Comparison of ENCODE assay signal across 26 mouse cellular contexts in genomic region chr15:41970877-41971276, GRCm38 (mm10).
DNase-seq lines count a peak whose midpoint lies in the region; ATAC-seq and TF ChIP-seq lines count a peak whose summit lies in the region.
"Had no signal": no experiment of that assay in that cellular context is flagged by ENCODE, and none has a peak within 500 bp of the region (broad histone marks: within the 10 kb centered on the region; RNA-seq: fewer than 3 reads in every experiment).

No protein-coding gene starts in this region.

- no peaks in the 10 kb centered on the region for H3K36me3 ChIP-seq in embryonic facial prominence, embryonic 14.5 days (ENCODE audit: control insufficient read depth, insufficient read depth, low read length)
- no peaks in the 10 kb centered on the region for H3K36me3 ChIP-seq in embryonic facial prominence, embryonic 10.5 days (replicated peaks)
- no peaks in the 10 kb centered on the region for H3K36me3 ChIP-seq in lung, postnatal 0 days (ENCODE audit: insufficient read depth, low read length)
- H3K36me3 ChIP-seq: forebrain, embryonic 10.5 days; heart, embryonic 10.5 days; hindbrain, embryonic 10.5 days; kidney, embryonic 15.5 days; midbrain, embryonic 10.5 days; neural tube, embryonic 15.5 days had no signal

- no peak overlapping the region for H3K4me2 ChIP-seq in embryonic facial prominence, embryonic 14.5 days (ENCODE audit: low read depth, low read length)
- H3K4me2 ChIP-seq in lung, postnatal 0 days (replicated peaks; ENCODE audit: low read depth, low read length): no peak overlapping the region
- H3K4me2 ChIP-seq: kidney, embryonic 15.5 days; neural tube, embryonic 15.5 days had no signal

- TF ChIP-seq EP300 in lung, postnatal 0 days (IDR thresholded peaks at IDR 0.05): 0 out of 2 replicates have a peak, but pooled peaks have one; percentile 14

- 0 out of 2 replicates have a peak, but pooled peaks cover 6% of the 10 kb centered on the region for H3K4me1 ChIP-seq in embryonic facial prominence, embryonic 14.5 days (ENCODE audit: control insufficient read depth, insufficient read depth, low read length)
- no peaks in the 10 kb centered on the region for H3K4me1 ChIP-seq in embryonic facial prominence, embryonic 10.5 days
- H3K4me1 ChIP-seq in lung, postnatal 0 days (ENCODE audit: insufficient read depth, low read depth, low read length): no peaks in the 10 kb centered on the region
- H3K4me1 ChIP-seq: forebrain, embryonic 10.5 days; heart, embryonic 10.5 days; hindbrain, embryonic 10.5 days; kidney, embryonic 15.5 days; midbrain, embryonic 10.5 days; neural tube, embryonic 15.5 days had no signal

- WGBS in embryonic facial prominence, embryonic 14.5 days: 52% methylated on average over 6 of the region's 6 CpGs
- 81% methylated on average over 6 of the region's 6 CpGs for WGBS in embryonic facial prominence, embryonic 10.5 days
- WGBS in lung, postnatal 0 days: 58% methylated on average over 6 of the region's 6 CpGs

- no peak overlapping the region for H3K4me3 ChIP-seq in embryonic facial prominence, embryonic 14.5 days (ENCODE audit: low read depth, low read length)
- H3K4me3 ChIP-seq in embryonic facial prominence, embryonic 10.5 days: no peak overlapping the region
- H3K4me3 ChIP-seq in lung, postnatal 0 days (ENCODE audit: low read depth, low read length): no peak overlapping the region
- H3K4me3 ChIP-seq: forebrain, embryonic 10.5 days; heart, embryonic 10.5 days; hindbrain, embryonic 10.5 days; kidney, embryonic 15.5 days; midbrain, embryonic 10.5 days; neural tube, embryonic 15.5 days had no signal

- H3K9me3 ChIP-seq in embryonic facial prominence, embryonic 14.5 days (ENCODE audit: control insufficient read depth, low read length): no peaks in the 10 kb centered on the region
- no peaks in the 10 kb centered on the region for H3K9me3 ChIP-seq in embryonic facial prominence, embryonic 10.5 days
- H3K9me3 ChIP-seq in lung, postnatal 0 days (ENCODE audit: low read length): no peaks in the 10 kb centered on the region
- H3K9me3 ChIP-seq: forebrain, embryonic 10.5 days; heart, embryonic 10.5 days; hindbrain, embryonic 10.5 days; kidney, embryonic 15.5 days; midbrain, embryonic 10.5 days; neural tube, embryonic 15.5 days had no signal

- H3K27me3 ChIP-seq in embryonic facial prominence, embryonic 14.5 days (replicated peaks; ENCODE audit: control insufficient read depth, insufficient read depth, low read length): no peaks in the 10 kb centered on the region
- no peaks in the 10 kb centered on the region for H3K27me3 ChIP-seq in embryonic facial prominence, embryonic 10.5 days (replicated peaks; ENCODE audit: low read depth, poor library complexity, severe bottlenecking)
- no peaks in the 10 kb centered on the region for H3K27me3 ChIP-seq in lung, postnatal 0 days (replicated peaks; ENCODE audit: insufficient read depth, low read length)
- H3K27me3 ChIP-seq: kidney, embryonic 15.5 days; neural tube, embryonic 15.5 days had no signal

- no peak overlapping the region for H3K27ac ChIP-seq in embryonic facial prominence, embryonic 14.5 days (replicated peaks; ENCODE audit: low read depth, low read length)
- no peak overlapping the region for H3K27ac ChIP-seq in embryonic facial prominence, embryonic 10.5 days (replicated peaks)
- no peak overlapping the region for H3K27ac ChIP-seq in lung, postnatal 0 days (ENCODE audit: low read length)
- H3K27ac ChIP-seq: forebrain, embryonic 10.5 days; heart, embryonic 10.5 days; hindbrain, embryonic 10.5 days; kidney, embryonic 15.5 days; liver, embryonic 14.5 days; macrophage; midbrain, embryonic 10.5 days; neural tube, embryonic 15.5 days had no signal

- DNase-seq in embryonic facial prominence, embryonic 14.5 days (ENCODE audit: low spot score): peak; percentile 84
- DNase-seq in embryonic facial prominence, embryonic 10.5 days (ENCODE audit: low spot score): no peak
- no peak for DNase-seq in lung, postnatal 0 days (ENCODE audit: low spot score)
- no peak for DNase-seq in lung, postnatal 10 days
- peak; percentile 55 for DNase-seq in skeletal muscle tissue, adult 2 months (ENCODE audit: low read depth, low spot score)
- no peak for DNase-seq in left cerebral cortex, adult 8-10 months (ENCODE audit: low spot score in 2 of 2)
- DNase-seq: adrenal gland, postnatal 14 days; cerebellum, adult 8-10 months; cerebellum, postnatal 36 days; gastrocnemius, postnatal 36 days; kidney, postnatal 36 days; right cerebral cortex, adult 18-20 months; thymus, adult 18-20 months; thymus, postnatal 36 days had no signal

- TF ChIP-seq CTCF in lung, postnatal 0 days (IDR thresholded peaks at IDR 0.05): no peak

- 0 out of 2 replicates have a peak, but pooled peaks have one; percentile 37 for ATAC-seq in embryonic facial prominence, embryonic 14.5 days (ENCODE audit: low read depth)
- ATAC-seq in lung, postnatal 0 days: peak; percentile 26; the same call in 1 of the 2 replicates
- ATAC-seq in activated CD4-positive, CD25-positive, alpha-beta regulatory T cell, adult 4 months: peak; percentile 4
- ATAC-seq: forebrain, embryonic 16.5 days; hindbrain, embryonic 16.5 days; intestine, embryonic 16.5 days had no signal

- H3K9ac ChIP-seq in embryonic facial prominence, embryonic 14.5 days (ENCODE audit: low read depth, low read length): no peak overlapping the region
- H3K9ac ChIP-seq in lung, postnatal 0 days (replicated peaks; ENCODE audit: low read depth): no peak overlapping the region
- H3K9ac ChIP-seq: kidney, embryonic 15.5 days; liver, embryonic 14.5 days; neural tube, embryonic 15.5 days had no signal

Comparison
In these comparisons a context has a peak if more than half of its experiments do, and no peak if none do; other contexts are left out.
1. DNase-seq: peak in embryonic facial prominence, embryonic 14.5 days (single experiment) and skeletal muscle tissue, adult 2 months (single experiment); none in embryonic facial prominence, embryonic 10.5 days (single experiment), lung, postnatal 0 days (single experiment), lung, postnatal 10 days (single experiment) and left cerebral cortex, adult 8-10 months (0 of 2).
2. Peak in every context shown above with its lines, with median percentiles within 50 percentile points of each other: ATAC-seq.